Mouse (Mus musculus) mesoderm, embryonic 11.5 days (tissue): ENCODE data around the gene S100a5.

Source experiments
- DNase-seq: peaks from one replicate; pipeline ENCODE4 v3.0.0-alpha.2; 2012; ENCODE audit warnings: low read depth, low spot score

Gene S100a5

DNA sequence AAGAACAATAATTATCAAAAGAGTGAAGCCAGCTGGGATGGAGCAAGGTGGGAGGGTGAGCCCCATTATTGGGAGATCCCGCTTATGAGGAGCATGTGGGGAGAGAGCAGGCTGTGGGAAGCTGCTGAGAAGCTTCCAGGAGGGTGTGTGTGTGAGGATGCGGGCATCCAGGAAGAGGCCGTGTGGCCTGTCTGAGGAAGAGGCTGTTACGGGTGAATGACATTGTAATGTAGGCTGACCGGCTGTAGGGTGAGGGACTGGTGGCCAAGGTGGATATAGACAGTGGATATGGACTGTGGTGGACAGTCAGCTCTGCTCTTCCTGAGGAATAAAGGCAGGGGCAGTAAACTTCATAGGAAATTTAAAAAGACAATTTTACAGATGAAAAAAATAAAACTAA lies 17.2 kb downstream of the S100a5 start:
- DNase-seq, result no peak

DNA sequence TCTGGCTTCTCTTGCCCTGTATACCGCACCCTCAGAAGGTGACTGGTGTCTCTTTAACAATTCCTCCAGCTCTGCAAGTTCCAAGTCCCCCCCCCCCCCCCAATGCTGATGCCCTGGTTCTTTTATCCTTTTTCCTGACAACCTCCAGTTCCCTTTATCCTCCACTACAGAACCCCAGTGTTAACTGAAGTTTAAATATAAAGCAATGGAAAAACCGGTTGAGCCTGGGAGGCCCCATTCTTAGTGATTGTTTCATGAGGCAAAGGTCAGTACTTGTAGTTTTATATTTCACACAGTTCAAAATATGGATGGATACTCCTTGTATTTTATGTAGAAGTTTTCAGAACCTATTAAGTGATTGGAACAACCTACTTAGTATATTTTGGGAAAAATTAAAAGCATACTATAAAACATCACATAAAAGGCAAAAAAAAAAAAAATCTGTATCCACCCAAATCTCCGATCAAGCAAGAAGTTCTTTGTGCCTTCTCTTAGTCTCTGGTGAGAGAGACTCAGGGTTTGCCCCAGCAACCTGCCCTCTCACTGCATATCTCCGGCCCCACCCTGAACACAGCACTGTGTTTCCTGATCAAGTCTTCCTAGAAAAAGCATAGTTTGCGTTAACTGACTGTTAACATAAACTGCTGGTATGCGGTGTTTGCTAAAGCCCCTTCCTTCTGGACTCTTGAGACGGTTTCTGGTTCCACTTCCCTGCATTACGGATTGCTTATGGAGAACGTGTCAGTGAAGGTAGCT lies 18.1 kb downstream of the S100a5 start:
- no peak for DNase-seq

DNA sequence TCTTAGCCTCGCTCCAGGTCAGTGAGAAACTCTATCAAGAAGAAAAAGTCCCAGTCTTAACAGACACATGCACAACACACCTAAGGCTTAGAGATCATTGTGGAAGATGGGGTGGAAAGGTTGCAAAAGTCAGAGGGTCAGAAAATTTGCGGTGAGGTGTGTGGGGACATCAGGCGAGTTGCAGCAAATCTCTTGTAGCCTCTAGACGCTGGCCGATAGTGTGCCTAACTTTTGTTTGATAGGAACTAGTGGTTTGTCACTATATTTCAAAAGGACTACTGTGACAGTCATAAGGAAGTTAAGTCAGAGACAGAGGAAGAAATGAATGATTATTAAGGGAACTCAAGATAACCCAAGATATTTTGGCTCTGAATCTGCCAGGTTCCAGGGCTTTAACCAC lies 19.0 kb downstream of the S100a5 start:
- DNase-seq, result no peak

DNA sequence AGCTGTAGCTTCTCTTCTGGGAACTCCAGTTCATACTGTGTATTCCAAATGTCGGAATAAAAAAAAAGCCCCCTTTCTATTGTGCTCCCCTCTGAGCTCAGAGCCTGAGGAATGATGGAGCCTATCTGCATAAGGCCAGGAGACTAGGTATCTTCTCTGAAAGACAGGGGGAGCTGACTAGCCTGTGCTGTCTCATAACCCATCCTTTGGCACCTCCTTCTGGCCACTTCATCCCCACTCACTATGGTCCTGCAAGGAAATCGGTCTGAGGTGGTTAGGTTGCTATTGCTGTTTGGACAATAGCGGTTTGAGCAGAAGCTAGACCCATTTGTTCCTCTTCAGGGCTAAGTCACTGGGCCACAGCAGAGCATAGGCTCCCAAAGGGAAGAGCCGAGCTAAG lies 19.5 kb downstream of the S100a5 start:
- DNase-seq, result no peak

DNA sequence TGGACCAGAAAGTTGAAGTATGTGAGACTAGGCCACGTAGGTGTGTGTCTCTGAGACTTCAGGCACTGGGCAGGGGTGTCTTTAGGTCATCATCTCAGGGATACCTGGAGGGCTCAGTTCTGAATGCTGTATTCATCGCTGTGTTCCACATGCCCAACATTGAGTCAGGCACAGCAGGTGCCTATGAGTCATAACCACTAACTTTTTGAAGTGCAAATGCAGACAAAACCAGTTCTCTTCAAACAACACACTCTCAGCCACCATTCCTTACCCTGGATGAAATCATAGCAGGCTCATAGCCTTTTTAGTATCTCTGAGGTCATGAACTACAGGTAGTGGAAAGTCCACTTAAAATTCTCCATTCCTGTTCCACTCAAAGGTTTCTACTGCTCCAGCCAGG lies 21.0 kb downstream of the S100a5 start:
- DNase-seq, result no peak

DNA sequence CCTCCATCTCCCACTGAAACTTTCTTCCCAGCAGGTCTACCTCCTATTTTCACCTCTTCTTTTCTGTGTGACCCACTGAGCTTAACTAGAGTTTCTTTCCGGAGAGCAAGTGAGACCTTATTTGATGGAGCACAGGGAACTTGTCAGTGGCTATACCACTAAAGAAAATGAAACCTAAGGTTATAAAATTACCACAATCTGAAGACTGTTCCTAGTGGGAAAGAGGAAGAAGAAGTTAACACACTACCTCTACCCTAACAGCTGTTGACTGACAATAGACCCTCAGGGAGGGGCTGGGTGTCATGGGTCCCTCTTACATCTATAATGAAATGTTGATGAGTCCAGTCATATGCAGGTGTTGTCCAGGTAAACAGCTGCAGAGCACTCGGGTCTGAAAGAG lies 23.7 kb downstream of the S100a5 start:
- DNase-seq, result no peak

DNA sequence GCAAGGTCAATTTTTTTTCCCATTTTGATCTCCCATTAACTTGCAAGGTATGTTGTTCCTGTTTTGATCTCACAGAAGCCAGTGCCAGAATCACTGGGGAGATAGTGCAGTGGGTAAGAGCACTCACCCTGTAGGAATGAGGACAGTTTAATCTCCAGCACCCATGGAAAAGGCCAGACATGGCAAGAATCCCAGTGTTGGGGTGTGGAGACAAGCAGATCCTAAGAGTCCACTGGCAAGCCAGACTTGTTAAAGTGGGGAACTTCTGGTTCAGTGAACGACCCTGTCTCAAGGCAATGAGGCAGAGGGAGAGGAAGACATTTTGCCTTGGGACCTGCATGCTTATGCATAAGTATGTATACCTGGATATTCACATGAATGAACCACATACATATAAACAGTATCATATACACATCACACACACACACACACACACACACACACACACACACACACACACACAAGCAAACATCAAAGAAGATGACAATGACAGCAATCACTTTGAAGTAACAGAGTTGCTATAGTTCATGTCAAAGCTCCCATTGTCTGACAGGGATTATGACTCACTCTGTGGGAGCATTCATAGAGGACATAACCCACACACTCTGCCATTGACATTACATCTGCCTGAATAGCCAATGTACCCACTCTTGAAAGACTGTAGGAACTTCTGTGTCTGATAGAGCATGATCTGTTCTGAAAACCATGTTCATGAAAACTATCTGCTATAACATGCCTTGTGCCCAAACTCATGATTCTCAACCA lies 30.4 kb downstream of the S100a5 start:
- DNase-seq, result no peak

DNA sequence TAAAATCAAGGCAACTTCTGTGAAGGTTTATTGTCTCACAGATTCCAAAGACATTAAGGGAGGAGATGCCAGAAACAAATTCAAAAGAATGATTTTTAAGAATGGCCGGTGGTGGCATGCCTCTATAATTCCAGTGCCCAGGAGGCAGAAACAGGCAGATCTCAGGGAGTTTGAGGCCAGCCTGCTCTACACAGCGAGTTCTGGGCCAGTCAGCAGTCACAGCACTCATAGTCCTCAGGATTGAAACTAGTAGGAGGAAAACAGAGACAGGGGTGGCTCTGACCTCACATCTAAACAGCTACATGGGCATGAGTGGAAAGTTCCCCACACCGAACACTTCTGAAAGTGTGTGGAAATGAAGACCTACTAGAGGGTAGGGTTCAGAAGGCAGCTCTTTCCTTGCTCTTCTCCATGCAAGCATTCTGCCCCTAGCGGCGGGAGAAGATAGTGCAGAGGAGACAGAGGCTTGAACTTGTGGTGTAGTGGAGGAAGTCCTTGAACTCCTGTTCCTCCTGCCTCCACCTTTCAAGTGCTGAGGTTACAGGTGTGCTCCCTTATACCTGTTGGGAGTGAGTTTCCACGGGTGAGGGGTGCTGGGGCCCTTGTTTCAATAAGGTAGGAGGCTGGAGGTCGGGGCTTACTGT lies 31.3 kb downstream of the S100a5 start:
- DNase-seq, result peak; percentile 26

DNA sequence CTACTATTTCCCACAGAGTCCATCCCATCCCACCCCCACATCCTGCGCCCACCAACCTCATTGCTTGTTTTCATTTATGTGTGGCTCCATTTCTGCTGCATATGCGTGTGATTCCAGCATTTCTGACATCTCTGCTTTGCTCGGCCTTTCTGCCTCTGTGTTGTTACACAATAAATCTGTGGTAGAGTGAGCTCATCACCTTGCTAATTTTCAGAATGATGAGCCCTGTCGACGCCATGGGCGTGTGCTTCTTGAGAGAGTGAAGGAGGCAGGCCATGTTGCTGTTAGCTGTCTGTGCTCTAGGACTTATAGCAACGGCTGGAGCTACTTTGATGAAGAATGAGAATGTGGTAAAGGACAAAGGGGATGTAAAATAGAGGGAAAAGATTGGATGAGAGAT lies 32.7 kb downstream of the S100a5 start:
- DNase-seq, result no peak

DNA sequence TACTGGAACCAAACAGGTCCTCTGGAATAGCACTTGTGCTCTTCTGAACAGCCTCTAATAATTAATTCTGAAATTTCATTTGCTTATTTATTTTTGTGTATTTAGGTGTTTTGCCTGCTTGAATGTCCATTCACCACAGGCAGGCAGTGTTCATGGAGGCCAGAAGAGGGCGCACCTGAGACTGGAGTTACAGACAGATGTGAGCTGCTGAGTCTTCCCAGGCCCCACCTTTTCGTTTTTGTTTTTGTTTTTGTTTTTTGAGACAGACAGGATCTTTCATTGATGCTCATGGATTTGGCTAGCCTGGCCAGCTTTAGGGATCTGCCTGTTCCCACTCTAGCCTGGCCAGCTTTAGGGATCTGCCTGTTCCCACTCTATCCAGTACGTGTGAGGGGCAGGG lies 35.9 kb downstream of the S100a5 start:
- peak; percentile 25 for DNase-seq

DNA sequence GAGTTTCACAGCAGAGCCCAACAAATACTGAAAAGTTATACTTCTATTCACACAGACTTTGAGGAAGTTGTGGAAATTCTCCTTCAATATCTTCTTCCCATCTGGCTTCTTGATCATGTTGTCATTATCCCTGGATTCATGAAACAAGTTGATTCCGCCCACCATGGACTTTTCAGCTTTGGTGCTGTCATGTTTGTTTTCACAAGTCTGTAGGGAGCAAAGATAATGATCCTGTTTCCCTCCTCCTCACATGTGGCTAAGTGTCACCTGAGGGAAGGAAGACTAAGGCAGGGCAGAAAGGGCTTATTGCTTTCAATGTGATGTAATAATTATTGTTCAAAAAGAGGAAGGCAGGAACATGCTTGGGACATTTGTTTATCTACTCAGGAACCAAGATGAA lies 39.0 kb downstream of the S100a5 start:
- no peak for DNase-seq

DNA sequence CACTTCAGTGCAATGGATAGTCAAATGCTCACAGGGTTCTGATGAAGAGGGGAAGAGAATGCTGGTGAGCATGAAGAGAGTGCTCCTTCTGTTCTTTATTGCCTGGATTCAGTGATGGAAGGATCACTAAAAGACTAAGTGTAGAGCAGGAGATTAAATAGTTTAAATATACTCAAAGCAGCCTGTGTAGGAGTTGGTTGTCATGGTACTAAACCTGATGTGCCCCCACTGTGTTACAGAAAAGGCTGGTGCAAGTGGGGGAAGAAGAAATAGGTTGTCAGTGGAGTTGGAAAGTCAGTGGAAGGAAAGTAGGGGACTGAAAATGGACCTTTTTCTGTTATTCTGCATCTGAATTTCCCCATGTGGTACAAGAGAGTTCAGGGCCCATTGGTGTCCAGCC lies 40.7 kb downstream of the S100a5 start:
- no peak for DNase-seq

DNA sequence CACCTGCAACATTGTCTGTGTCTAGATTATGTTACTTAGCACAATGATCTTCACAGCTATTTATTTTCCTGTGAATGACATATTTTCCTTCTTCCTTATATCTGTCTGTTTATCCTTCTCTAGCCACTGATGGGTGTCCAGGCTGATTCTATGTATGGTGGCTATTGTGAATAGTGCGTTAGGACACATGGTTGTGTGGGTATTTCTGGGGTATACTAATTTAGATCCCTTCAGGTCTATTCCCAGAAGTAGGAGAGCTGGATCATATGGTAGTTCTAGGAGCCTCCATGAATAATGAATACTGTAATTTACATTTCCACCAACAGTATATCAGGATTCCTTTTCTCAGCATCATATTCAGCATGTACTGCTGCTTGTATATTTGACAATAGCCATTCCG lies 41.5 kb downstream of the S100a5 start:
- no peak for DNase-seq

DNA sequence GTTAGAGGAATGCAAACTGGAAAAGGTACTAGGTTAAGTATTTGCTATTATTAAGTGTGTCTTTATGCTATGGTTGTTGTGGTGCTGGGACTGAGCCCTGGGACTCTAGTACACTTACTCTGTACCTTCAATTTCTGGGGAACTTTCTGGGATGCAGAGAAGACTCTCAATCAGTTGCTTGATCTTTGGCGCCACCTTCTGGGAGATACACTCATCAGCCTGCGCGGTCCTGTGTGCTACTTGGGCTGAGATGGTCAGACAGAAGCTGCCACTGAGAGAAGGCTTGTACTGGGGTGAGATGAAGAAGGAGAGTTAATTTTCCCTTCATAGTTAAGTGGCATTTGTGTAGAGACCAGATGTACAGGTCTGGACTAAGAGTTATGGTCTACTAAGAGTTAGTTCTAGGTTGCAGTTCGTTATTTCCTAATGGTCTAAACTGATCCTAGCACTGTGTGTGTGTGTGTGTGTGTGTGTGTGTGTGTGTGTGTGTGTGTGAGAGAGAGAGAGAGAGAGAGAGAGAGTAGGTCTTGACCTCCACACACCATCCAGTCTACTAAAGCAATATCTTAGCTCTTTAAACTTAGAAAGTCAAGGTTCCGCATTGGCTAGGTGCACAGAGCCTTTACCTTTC lies 44.7 kb downstream of the S100a5 start:
- DNase-seq, result peak; percentile 79

DNA sequence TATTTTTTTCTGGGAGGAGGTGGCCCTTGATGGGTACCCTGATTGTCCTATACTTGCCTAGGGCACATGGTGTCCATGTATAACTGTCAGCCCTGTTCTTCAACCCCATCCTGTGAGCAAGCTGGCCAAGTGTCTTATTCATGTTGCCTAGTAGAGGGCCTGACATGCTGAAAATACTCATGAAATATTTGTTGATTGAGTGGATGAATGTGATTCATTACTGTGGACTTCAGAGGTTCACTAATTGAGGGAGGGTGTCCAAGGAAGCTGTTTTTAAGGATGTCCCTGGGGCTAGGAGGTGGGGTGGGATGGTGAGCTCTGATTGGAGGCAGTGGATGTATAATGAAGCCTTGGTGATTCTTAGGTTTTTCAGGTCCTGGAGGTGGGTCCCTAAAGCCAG lies 45.4 kb downstream of the S100a5 start, which contains the start of gene S100a7a:
S100a7a (plus strand) TSS at position 301 of the 400 bp plus-strand sequence.
- DNase-seq, result no peak

DNA sequence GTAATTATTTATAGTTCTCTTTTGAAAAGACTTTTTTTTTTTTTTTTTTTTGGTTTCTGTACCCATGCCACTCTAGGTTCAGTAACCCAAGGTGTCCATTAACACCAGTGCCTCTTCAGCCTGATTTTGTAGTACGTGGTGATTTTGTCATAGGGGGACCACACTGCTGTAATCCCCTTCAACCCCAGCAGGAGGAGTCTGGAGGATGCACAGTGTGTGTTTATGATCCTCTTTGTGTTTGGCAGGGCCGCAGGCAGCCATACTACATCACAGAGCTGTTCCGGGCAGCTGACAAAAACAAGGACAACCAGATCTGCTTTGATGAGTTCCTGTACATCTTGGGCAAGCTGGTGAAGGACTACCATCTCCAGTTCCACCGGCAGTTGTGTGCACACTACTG lies 49.1 kb downstream of the S100a5 start:
- DNase-seq, result no peak

DNA sequence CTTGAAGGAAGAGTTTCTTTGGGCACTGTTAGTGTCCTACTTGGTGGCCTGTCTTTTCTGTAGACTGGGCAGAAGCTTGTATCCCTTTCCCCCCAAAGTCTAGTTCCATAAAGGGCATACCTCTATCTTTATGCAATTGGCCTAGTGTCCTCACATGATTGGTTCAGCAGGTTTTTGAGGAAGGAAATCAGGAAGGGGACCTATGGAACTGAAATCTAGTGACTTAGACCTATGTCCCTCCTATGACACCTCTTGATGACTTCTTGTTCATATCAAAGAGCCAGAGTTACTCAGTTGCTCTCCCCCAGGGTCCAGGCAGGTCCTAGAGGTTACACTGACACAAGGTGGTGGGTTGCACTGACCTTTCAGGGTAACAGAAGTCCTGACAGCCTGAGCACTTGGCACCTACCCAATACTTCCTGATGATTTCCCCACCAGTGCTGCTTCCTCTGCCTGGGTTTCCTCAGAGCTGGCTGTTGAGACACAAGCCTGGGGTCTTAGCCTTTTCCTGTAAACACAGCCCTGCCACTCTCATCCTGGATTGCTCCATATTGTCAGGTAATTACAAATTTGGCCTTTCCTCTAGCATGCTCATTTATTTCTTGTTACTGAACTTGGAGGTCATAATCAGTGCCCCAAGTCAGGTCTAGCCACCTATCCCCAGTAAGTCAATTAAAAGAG lies 51.2 kb downstream of the S100a5 start:
- no peak for DNase-seq
